Comparison of ENCODE assay signal across 9 mouse cellular contexts in the genomic region with DNA sequence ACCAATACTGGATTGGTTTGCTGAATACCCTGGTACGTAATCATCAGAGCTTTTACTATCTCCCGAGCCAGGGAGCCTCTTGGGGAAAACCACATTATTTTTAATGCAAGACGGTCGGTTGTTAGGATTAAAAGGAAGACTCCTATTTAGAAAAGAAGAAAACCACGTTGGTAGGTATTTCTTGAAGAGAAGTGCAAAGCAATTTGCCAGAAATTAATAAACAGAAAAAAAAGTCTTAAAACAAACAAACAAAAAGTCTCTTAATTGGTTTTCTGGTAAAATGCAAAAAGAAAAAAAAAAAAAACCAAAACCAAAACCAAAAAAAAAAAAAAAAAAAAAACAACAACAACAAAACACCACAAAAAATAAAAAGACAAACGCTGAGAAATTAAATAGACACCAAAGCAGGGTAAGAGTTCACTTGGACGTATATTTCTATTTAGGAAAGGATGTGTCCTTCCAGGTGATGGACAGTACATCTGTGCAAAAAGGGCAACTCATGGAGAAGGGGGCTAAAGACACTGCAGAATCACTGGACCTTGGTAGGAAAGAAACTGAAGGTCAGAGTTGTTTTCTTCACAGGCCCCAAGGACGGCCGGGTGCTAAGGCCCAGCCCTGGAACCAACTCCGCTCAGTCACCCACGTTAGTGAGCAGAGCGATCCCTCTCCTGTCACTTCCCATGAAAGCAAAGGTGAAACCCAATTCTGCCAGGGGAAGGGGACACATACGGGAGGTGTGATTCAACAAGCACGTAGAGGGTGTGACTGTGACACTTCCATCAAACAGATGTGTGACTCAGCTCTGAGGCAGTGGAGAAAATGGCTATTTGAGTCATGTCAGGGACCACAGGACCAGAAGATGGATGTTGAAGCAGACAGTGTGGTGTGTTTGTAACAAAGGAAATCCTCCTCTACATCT. TPM values are rescaled to one million over a fixed set of nuclear protein-coding genes. Genes with fewer than 3 reads are reported as not detected.
A peak's percentile ranks its signal among the peaks of the same experiment; 100 is the strongest.
DNase-seq lines count a peak whose midpoint lies in the region; ATAC-seq and TF ChIP-seq lines count a peak whose summit lies in the region.
"Had no signal": no experiment of that assay in that cellular context is flagged by ENCODE, and none has a peak within 500 bp of the region (broad histone marks: within the 10 kb centered on the region; RNA-seq: fewer than 3 reads in every experiment).

No protein-coding gene starts in this region.

- no peaks in the 10 kb centered on the region for H3K36me3 ChIP-seq in kidney, adult 2 months (ENCODE audit: control insufficient read depth, insufficient read depth, low read length)
- H3K36me3 ChIP-seq in liver, embryonic 16.5 days (ENCODE audit: control insufficient read depth, insufficient read depth): no peaks in the 10 kb centered on the region

- no peak overlapping the region for H3K4me3 ChIP-seq in kidney, adult 2 months (ENCODE audit: insufficient read depth, low read depth, low read length)
- H3K4me3 ChIP-seq in liver, embryonic 16.5 days (ENCODE audit: low read depth, low read length): peak overlapping the region; percentile 50

- H3K4me2 ChIP-seq in liver, embryonic 16.5 days (ENCODE audit: low read depth, low read length): peak overlapping the region; percentile 55

- no peak for TF ChIP-seq CTCF in kidney, adult 2 months (conservative IDR thresholded peaks at IDR 0.05; ENCODE audit: insufficient read depth, insufficient read length, low read depth, low read length)

- H3K27ac ChIP-seq in kidney, adult 2 months (ENCODE audit: insufficient read depth, low read depth, low read length): peak overlapping the region; percentile 79; the same call in 1 of the 2 replicates
- no peak overlapping the region for H3K27ac ChIP-seq in liver, embryonic 16.5 days (ENCODE audit: low read length)

- 0 out of 2 replicates have a peak overlapping the region, but pooled peaks have one; percentile 36 for H3K9ac ChIP-seq in liver, embryonic 16.5 days (ENCODE audit: low read depth, low read length)

- peak; percentile 39 for ATAC-seq in CD4-positive, CD25-positive, alpha-beta regulatory T cell, adult 4 months
- ATAC-seq in liver, embryonic 16.5 days (ENCODE audit: low read depth): no peak

- H3K27me3 ChIP-seq in kidney, adult 2 months (replicated peaks; ENCODE audit: control insufficient read depth, insufficient read depth, low read length): no peaks in the 10 kb centered on the region
- no peaks in the 10 kb centered on the region for H3K27me3 ChIP-seq in liver, embryonic 16.5 days (ENCODE audit: control insufficient read depth, insufficient read depth, low read depth, low read length)

- 63% methylated on average over 14 of the region's 14 CpGs for WGBS in kidney, adult 2 months
- WGBS in liver, embryonic 16.5 days (ENCODE audit: insufficient replicate concordance): 58% methylated on average over 14 of the region's 14 CpGs

- H3K4me1 ChIP-seq in kidney, adult 2 months (ENCODE audit: control insufficient read depth, insufficient read depth, low read length): peaks cover 18% of the 10 kb centered on the region
- peaks cover 8% of the 10 kb centered on the region for H3K4me1 ChIP-seq in liver, embryonic 16.5 days (ENCODE audit: control insufficient read depth, low read depth, low read length)

- peak; percentile 56 for DNase-seq in kidney, adult 2 months
- no peak for DNase-seq in kidney, adult 8-10 months
- DNase-seq in brain, adult 2 months (ENCODE audit: low read depth, low spot score): peak; percentile 56
- DNase-seq in retina, embryonic 14.5 days (ENCODE audit: low spot score): no peak
- DNase-seq in lung, postnatal 36 days: no peak
- DNase-seq in left cerebral cortex, adult 18-20 months (ENCODE audit: low spot score in 2 of 2): no peak
- DNase-seq: cerebellum, postnatal 36 days had no signal

- no peaks in the 10 kb centered on the region for H3K9me3 ChIP-seq in liver, embryonic 16.5 days (replicated peaks; ENCODE audit: control insufficient read depth, low read length)

- TF ChIP-seq POLR2A in kidney, adult 2 months (IDR thresholded peaks at IDR 0.05; ENCODE audit: low read depth, low read length): no peak

RNA-seq across cellular contexts. Expression of a gene that starts 38.9 kb away (rescaled TPM):
- polyA plus RNA-seq in kidney, adult 2 months (2012; rRNA removed): 10.2 and 12.9 TPM in 2 replicates
- 10 to 100 TPM; 80.3 to 85.0 TPM for polyA plus RNA-seq in CD4-positive, CD25-positive, alpha-beta regulatory T cell, adult 4 months (2017; shearing (Covaris generic))
- polyA plus RNA-seq in liver, embryonic 16.5 days (2015; fragmentation: Nextera tagmentation; extraction: Ambion mirVana): 5.3 and 5.5 TPM in 2 replicates
- 10 to 100 TPM; 65.0 to 70.1 TPM for total RNA-seq in left cerebral cortex, adult 18-20 months (2021)

Comparison
In these comparisons a context has a peak if more than half of its experiments do, and no peak if none do; other contexts are left out.
1. DNase-seq: peak in kidney, adult 2 months (single experiment) and brain, adult 2 months (single experiment); none in kidney, adult 8-10 months (0 of 2), retina, embryonic 14.5 days (single experiment), lung, postnatal 36 days (single experiment) and left cerebral cortex, adult 18-20 months (0 of 2).